Mouse (Mus musculus) erythroblast, embryonic 14.5 days (primary cell): Measurements from ENCODE around the gene Slc24a1.

Experiments
- GATA1 ChIP-seq: IDR thresholded peaks from 2 replicates; pipeline ENCODE4 v1.6.1; 2012; ENCODE audit warnings: low read length, inconsistent platforms, mixed read lengths
- TAL1 ChIP-seq: IDR thresholded peaks from 3 replicates; pipeline ENCODE4 v1.6.1; 2012; ENCODE audit warnings: low read length, inconsistent platforms, mixed read lengths

GRCm38 (mm10) chr9:64913406-64913805 lies 38.0 kb downstream of the Slc24a1 start:
- TF ChIP-seq GATA1 (no peak), TAL1 (no peak)
